Mouse (Mus musculus) lung, adult 2 months (tissue): Measurements from ENCODE around the gene Zfp697.
"Not testable (repeated sequence)": the region's sequence is repeated elsewhere in the genome, so short reads cannot be mapped to it uniquely, and the experiment has no call there.

ENCODE experiments used
- CTCF ChIP-seq: fragments of 200-500 bp; IDR thresholded peaks from 2 replicates; pipeline ENCODE4 v1.5.1; 2011; ENCODE audit warnings: mild to moderate bottlenecking, low read length, control low read depth; ENCODE audit not compliant: insufficient read depth
- POLR2A ChIP-seq: fragments of 200-500 bp; IDR thresholded peaks from 2 replicates; pipeline ENCODE4 v1.6.1; 2011; ENCODE audit warnings: low read depth, mild to moderate bottlenecking, control low read depth, low read length, borderline replicate concordance; ENCODE audit errors: extremely low read depth

- TF ChIP-seq CTCF, POLR2A: not testable (repeated sequence)
These were observed 185.5 kb downstream of the Zfp697 start for GRCm38 (mm10) chr3:98567717-98568116.
